In genomic region chr13:60746271-60746670, GRCm38 (mm10) we compare ENCODE assay signal across 9 mouse cellular contexts. TPM values are rescaled to one million over a fixed set of nuclear protein-coding genes. Genes with fewer than 3 reads are reported as not detected.
DNase-seq lines count a peak whose midpoint lies in the region; ATAC-seq and TF ChIP-seq lines count a peak whose summit lies in the region.
"Had no signal": no experiment of that assay in that cellular context is flagged by ENCODE, and none has a peak within 500 bp of the region (broad histone marks: within the 10 kb centered on the region; RNA-seq: fewer than 3 reads in every experiment).

No protein-coding gene starts in this region.

- peak; percentile 82 for TF ChIP-seq CTCF in lung, embryonic 14.5 days (IDR thresholded peaks at IDR 0.05; ENCODE audit: low read depth)

- H3K4me3 ChIP-seq in lung, embryonic 14.5 days (ENCODE audit: low read depth, low read length), result no peak overlapping the region
- H3K4me3 ChIP-seq in neural tube, embryonic 11.5 days (ENCODE audit: low read depth, low read length), result no peak overlapping the region

- H3K4me1 ChIP-seq in lung, embryonic 14.5 days (ENCODE audit: insufficient read depth), result no peaks in the 10 kb centered on the region
- H3K4me1 ChIP-seq in neural tube, embryonic 11.5 days (ENCODE audit: control insufficient read depth, insufficient read depth, low read length), result no peaks in the 10 kb centered on the region

- H3K27ac ChIP-seq in lung, embryonic 14.5 days (ENCODE audit: low read depth), result no peak overlapping the region
- H3K27ac ChIP-seq in neural tube, embryonic 11.5 days (ENCODE audit: low read depth, low read length), result no peak overlapping the region

- ATAC-seq in lung, embryonic 14.5 days (ENCODE audit: insufficient read depth), result no peak
- ATAC-seq in neural tube, embryonic 11.5 days (ENCODE audit: insufficient read depth, low FRiP score, low TSS enrichment), result no peak

- H3K27me3 ChIP-seq in lung, embryonic 14.5 days (ENCODE audit: insufficient read depth, low read length), result no peaks in the 10 kb centered on the region
- H3K27me3 ChIP-seq in neural tube, embryonic 11.5 days (ENCODE audit: control insufficient read depth, insufficient read depth, low read length), result no peaks in the 10 kb centered on the region

- H3K4me2 ChIP-seq in lung, embryonic 14.5 days, result no peak overlapping the region
- H3K4me2 ChIP-seq in neural tube, embryonic 11.5 days (ENCODE audit: low read depth), result no peak overlapping the region

- H3K9me3 ChIP-seq in lung, embryonic 14.5 days (ENCODE audit: low read depth, low read length), result no peaks in the 10 kb centered on the region
- H3K9me3 ChIP-seq in neural tube, embryonic 11.5 days (ENCODE audit: control insufficient read depth, low read length), result no peaks in the 10 kb centered on the region

- WGBS in lung, embryonic 14.5 days, result 33% methylated on average over 1 of the region's 1 CpGs
- WGBS in neural tube, embryonic 11.5 days, result 56% methylated on average over 1 of the region's 1 CpGs

- peak; percentile 39 for DNase-seq in adrenal gland, postnatal 10 days
- DNase-seq in adrenal gland, postnatal 25 days, result no peak
- peak; percentile 76 for DNase-seq in lung, embryonic 14.5 days
- no peak for DNase-seq in lung, postnatal 10 days
- peak; percentile 75 for DNase-seq in embryo, embryonic 10 days (ENCODE audit: low spot score)
- DNase-seq in neural tube, embryonic 11.5 days (ENCODE audit: low spot score), result peak; percentile 35
- DNase-seq in yolk sac, embryonic 10.5 days (ENCODE audit: low spot score), result no peak
- no peak for DNase-seq in gastrocnemius, adult 18-20 months (ENCODE audit: low spot score)

- H3K9ac ChIP-seq in lung, embryonic 14.5 days, result no peak overlapping the region
- H3K9ac ChIP-seq in neural tube, embryonic 11.5 days (ENCODE audit: low read length), result no peak overlapping the region

- H3K36me3 ChIP-seq in lung, embryonic 14.5 days (ENCODE audit: insufficient read depth), result peaks cover 4% of the 10 kb centered on the region; the same call in 1 of the 2 replicates
- H3K36me3 ChIP-seq in neural tube, embryonic 11.5 days (ENCODE audit: control insufficient read depth, insufficient read depth, low read length), result peaks cover 4% of the 10 kb centered on the region; the same call in 1 of the 2 replicates

RNA-seq across cellular contexts. Expression of gene BC051665, which starts 39.9 kb away (rescaled TPM):
- not detected for total RNA-seq in adrenal gland, postnatal 10 days (2021)
- total RNA-seq in adrenal gland, postnatal 25 days (2021), result not detected in 2 replicates
- polyA plus RNA-seq in lung, embryonic 14.5 days (2014; fragmentation: Nextera tagmentation; extraction: Ambion mirVana), result not detected in 2 replicates
- polyA plus RNA-seq in neural tube, embryonic 11.5 days (2014; fragmentation: Nextera tagmentation; extraction: Ambion mirVana), result not detected in 2 replicates
- total RNA-seq in gastrocnemius, adult 18-20 months (2021), result not detected
- total RNA-seq: layer of hippocampus, postnatal 25 days had no signal

RNA-seq across cellular contexts. Expression of gene Ctsll3, which starts 56.4 kb away (rescaled TPM):
- total RNA-seq in adrenal gland, postnatal 10 days (2021), result not detected
- total RNA-seq in adrenal gland, postnatal 25 days (2021), result not detected in 2 replicates
- polyA plus RNA-seq in lung, embryonic 14.5 days (2014; fragmentation: Nextera tagmentation; extraction: Ambion mirVana), result not detected in 2 replicates
- not detected in 2 replicates for polyA plus RNA-seq in neural tube, embryonic 11.5 days (2014; fragmentation: Nextera tagmentation; extraction: Ambion mirVana)
- not detected for total RNA-seq in gastrocnemius, adult 18-20 months (2021)
- total RNA-seq: layer of hippocampus, postnatal 25 days had no signal

Comparison
In these comparisons a context has a peak if more than half of its experiments do, and no peak if none do; other contexts are left out.
1. DNase-seq: peak in adrenal gland, postnatal 10 days (single experiment), lung, embryonic 14.5 days (single experiment), embryo, embryonic 10 days (single experiment) and neural tube, embryonic 11.5 days (single experiment); none in adrenal gland, postnatal 25 days (single experiment), lung, postnatal 10 days (single experiment), yolk sac, embryonic 10.5 days (single experiment) and gastrocnemius, adult 18-20 months (single experiment).